Mouse (Mus musculus) left cerebral cortex, adult 2 months (tissue): ENCODE measurements around the gene Yif1a. TPM values are rescaled to one million over a fixed set of nuclear protein-coding genes. Genes with fewer than 3 reads are reported as not detected.
A peak's percentile ranks its signal among the peaks of the same experiment; 100 is the strongest.

ENCODE experiments used
- DNase-seq, 2 experiments: peaks; one replicate each; pipeline ENCODE4 v3.0.0; 2021 to 2022; ENCODE audit warnings: low spot score in 2 of 2, mixed read lengths in 1 of 2; ENCODE audit errors: extremely low spot score in 1 of 2
- H3K27ac ChIP-seq: fragments of 200-600 bp; 2 replicates; pipeline ENCODE4 v1.8.1; 2022
- H3K4me3 ChIP-seq: fragments of 200-600 bp; 2 replicates; pipeline ENCODE4 v1.8.1; 2022
- CTCF ChIP-seq: fragments of 200-600 bp; IDR thresholded peaks from 2 replicates; pipeline ENCODE4 v1.8.1; 2022; ENCODE audit warnings: antibody characterized with exemption, mild to moderate bottlenecking, moderate library complexity
- intact Hi-C: fragments of 180-260 bp; cut with DNase I; formaldehyde crosslinking; loops from one replicate; pipeline ENCODE4 v1.15.1; 2025
- total RNA-seq, 2 experiments: library from RNA; stranded (reverse); gene quantifications; 2 replicates each; pipeline ENCODE4 v1.2.3; 2021

Gene Yif1a
- total RNA-seq, 2 experiments from 2014 or later: 23.4 to 25.7 TPM

GRCm38 (mm10) chr19:5094243-5094632, 5.9 kb downstream of the Yif1a start:
- peak; percentile 97 to 98 for DNase-seq
- Histone ChIP-seq H3K27ac (peak overlapping the region; percentile 95), H3K4me3 (peak overlapping the region; percentile 76)
- intact Hi-C loops: loop anchor here (1.0 kb wide), 1 partner anchor 57 kb away; no protein-coding TSS in a partner anchor
- peak; percentile 95 for TF ChIP-seq CTCF

- TF ChIP-seq CTCF: no peak
- intact Hi-C loops: loop anchor here (1.0 kb wide), 1 partner anchor 56 kb away; no protein-coding TSS in a partner anchor
- Histone ChIP-seq H3K27ac (peak overlapping the region; percentile 95), H3K4me3 (peak overlapping the region; percentile 76)
- DNase-seq: peak in 1 of 2 experiments; percentile 28
Measured at GRCm38 (mm10) chr19:5094746-5095417, 6.5 kb downstream of the Yif1a start.

- H3K27ac ChIP-seq: peak overlapping the region; percentile 95
- TF ChIP-seq CTCF: no peak
- H3K4me3 ChIP-seq: peak overlapping the region; percentile 76
- DNase-seq: peak in 1 of 2 experiments; percentile 13
- intact Hi-C loops: no loop called here
Measured at GRCm38 (mm10) chr19:5095887-5096474, 7.6 kb downstream of the Yif1a start.

GRCm38 (mm10) chr19:5097521-5098362, 9.4 kb downstream of the Yif1a start:
- Histone ChIP-seq H3K4me3 (peak overlapping the region; percentile 76), H3K27ac (peak overlapping the region; percentile 95)
- intact Hi-C loops: no loop called here
- no peak for DNase-seq
- TF ChIP-seq CTCF: no peak

GRCm38 (mm10) chr19:5098363-5099143, 10.2 kb downstream of the Yif1a start, which contains the start of gene Cnih2:
Cnih2 (minus strand) TSS chr19:5098521.
- intact Hi-C loops: no loop called here
- no peak for TF ChIP-seq CTCF
- DNase-seq: peak; percentile 79 to 81
- H3K4me3 ChIP-seq: peak within 1 kb of the TSS; percentile 76
- H3K27ac ChIP-seq: peak within 1 kb of the TSS; percentile 95

- intact Hi-C loops: no loop called here
- TF ChIP-seq CTCF: no peak
- DNase-seq: no peak
- peak overlapping the region; percentile 100 for H3K27ac ChIP-seq
- H3K4me3 ChIP-seq: peak overlapping the region; percentile 93
Measured at GRCm38 (mm10) chr19:5106074-5106473, 17.7 kb downstream of the Yif1a start.

- peak within 1 kb of the TSS; percentile 100 for H3K27ac ChIP-seq
- peak; percentile 98 for DNase-seq
- intact Hi-C loops: loop anchor here (1.0 kb wide), 1 partner anchor 11 kb away; no protein-coding TSS in a partner anchor
- H3K4me3 ChIP-seq: peak within 1 kb of the TSS; percentile 93
- no peak for TF ChIP-seq CTCF
Measured at GRCm38 (mm10) chr19:5106731-5107191, 18.4 kb downstream of the Yif1a start, which contains the start of gene Rab1b. Rab1b (minus strand) TSS chr19:5107072.

GRCm38 (mm10) chr19:5107556-5108270, 19.4 kb downstream of the Yif1a start:
- intact Hi-C loops: loop anchor here (1.0 kb wide), 1 partner anchor 10 kb away; no protein-coding TSS in a partner anchor
- peak overlapping the region; percentile 48; the same call in 1 of the 2 replicates for H3K27ac ChIP-seq
- no peak overlapping the region for H3K4me3 ChIP-seq
- DNase-seq: no peak
- TF ChIP-seq CTCF: no peak

- TF ChIP-seq CTCF: peak; percentile 55
- intact Hi-C loops: no loop called here
- peak overlapping the region; percentile 38; the same call in 1 of the 2 replicates for H3K27ac ChIP-seq
- H3K4me3 ChIP-seq: no peak overlapping the region
- no peak for DNase-seq
Measured at GRCm38 (mm10) chr19:5108271-5108575, 19.9 kb downstream of the Yif1a start.

- H3K27ac ChIP-seq: no peak overlapping the region; the same call in 1 of the 2 replicates
- intact Hi-C loops: no loop called here
- no peak for TF ChIP-seq CTCF
Measured at GRCm38 (mm10) chr19:5108702-5109101, 20.4 kb downstream of the Yif1a start.

More at GRCm38 (mm10) chr19:5108702-5109101, 20.4 kb downstream of the Yif1a start:
- no peak overlapping the region for H3K4me3 ChIP-seq
- no peak for DNase-seq
